17 mouse cellular contexts compared by ENCODE assay signal in the genomic region with DNA sequence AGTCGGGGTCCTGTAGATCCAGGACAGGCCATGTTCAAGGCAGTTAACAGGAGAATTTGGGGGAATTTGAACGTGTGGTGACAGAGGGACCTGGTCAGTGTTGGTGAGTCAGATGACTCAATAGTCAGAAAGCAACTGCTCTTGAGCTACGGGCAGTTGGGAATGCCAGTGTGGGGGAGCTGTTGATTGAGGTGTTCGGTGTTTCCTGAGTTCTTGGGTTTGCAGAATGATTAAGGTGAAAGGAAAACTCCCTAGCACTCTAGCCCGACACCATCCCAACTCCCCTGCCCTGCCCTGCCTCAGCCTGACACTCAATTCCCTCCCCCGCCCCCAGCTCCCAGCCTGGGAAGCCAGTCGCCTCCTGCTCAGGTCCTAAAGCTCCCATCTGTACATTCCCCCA. TPM values are rescaled to one million over a fixed set of nuclear protein-coding genes. Genes with fewer than 3 reads are reported as not detected.
"Had no signal": no experiment of that assay in that cellular context is flagged by ENCODE, and none has a peak within 500 bp of the region (broad histone marks: within the 10 kb centered on the region; RNA-seq: fewer than 3 reads in every experiment).

No protein-coding gene starts in this region.

- H3K9me3 ChIP-seq: limb, embryonic 15.5 days; liver, embryonic 12.5 days; lung, embryonic 15.5 days; megakaryocyte, embryonic 14.5 days; midbrain, embryonic 13.5 days had no signal

- H3K36me3 ChIP-seq: limb, embryonic 15.5 days; liver, embryonic 12.5 days; lung, embryonic 15.5 days; midbrain, embryonic 13.5 days had no signal

- ATAC-seq: liver, embryonic 12.5 days had no signal

- H3K9ac ChIP-seq: limb, embryonic 15.5 days; liver, embryonic 12.5 days; lung, embryonic 15.5 days; midbrain, embryonic 13.5 days had no signal

- H3K27ac ChIP-seq: limb, embryonic 15.5 days; liver, embryonic 12.5 days; lung, embryonic 15.5 days; macrophage; midbrain, embryonic 13.5 days; stomach, postnatal 0 days had no signal

- H3K4me2 ChIP-seq: limb, embryonic 15.5 days; liver, embryonic 12.5 days; lung, embryonic 15.5 days; midbrain, embryonic 13.5 days had no signal

- H3K27me3 ChIP-seq: limb, embryonic 15.5 days; midbrain, embryonic 13.5 days had no signal

- DNase-seq: kidney, adult 11 months; kidney, postnatal 10 days; left cerebral cortex, postnatal 4 days; lung, postnatal 14 days; right cerebral cortex, postnatal 14 days had no signal

- H3K4me3 ChIP-seq: limb, embryonic 15.5 days; liver, embryonic 12.5 days; lung, embryonic 15.5 days; megakaryocyte, embryonic 14.5 days; midbrain, embryonic 13.5 days had no signal

RNA-seq across cellular contexts. Expression of a gene that starts 4.0 kb away (rescaled TPM):
- total RNA-seq: layer of hippocampus, adult 8-10 months; layer of hippocampus, postnatal 14 days; left cerebral cortex, postnatal 10 days; left cerebral cortex, postnatal 4 days had no signal
- polyA plus RNA-seq: kidney, embryonic 14.5 days; midbrain, embryonic 13.5 days; neural tube, embryonic 14.5 days had no signal
